Mouse (Mus musculus): ENCODE results near the gene H2-Q1. TPM values are rescaled to one million over a fixed set of nuclear protein-coding genes. Genes with fewer than 3 reads are reported as not detected.
"Not testable (repeated sequence)": the region's sequence is repeated elsewhere in the genome, so short reads cannot be mapped to it uniquely, and the experiment has no call there.

H2-Q1 gene
- total and polyA plus RNA-seq, 2 experiments from 2014 or later: 0.74 to 1.00 TPM

DNA sequence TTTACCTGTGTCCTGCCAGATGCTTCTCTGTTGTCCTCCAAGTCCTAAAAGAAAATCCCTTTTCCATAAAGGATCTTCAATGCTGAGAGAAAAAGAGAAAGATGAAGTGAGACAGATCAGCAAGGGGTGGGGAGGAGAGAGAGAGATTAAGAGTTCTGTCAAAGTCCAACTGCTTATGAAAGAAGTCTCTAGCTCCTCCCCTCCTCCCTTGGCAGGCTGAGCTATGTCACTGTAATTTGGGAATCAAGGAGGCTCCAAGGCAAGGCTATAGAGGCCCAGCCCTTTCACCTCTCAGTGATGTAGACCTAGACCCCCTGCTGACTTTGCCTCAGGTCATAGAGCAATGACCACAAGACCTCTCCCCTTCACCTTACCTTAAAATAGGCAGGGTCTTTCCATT lies 34.8 kb upstream of the H2-Q1 start:
- H3K27ac ChIP-seq (ENCODE audit: low read depth, low read length): no peak overlapping the region
- H3K27me3 ChIP-seq (ENCODE audit: insufficient read depth, low read length): no peaks in the 10 kb centered on the region

GRCm38 (mm10) chr17:35295796-35296195 lies 24.4 kb upstream of the H2-Q1 start:
- not testable (repeated sequence) for H3K9me3 ChIP-seq (ENCODE audit: low read length); H3K36me3 ChIP-seq (ENCODE audit: insufficient read depth); H3K9ac ChIP-seq; H3K4me2 ChIP-seq (ENCODE audit: low read depth); H3K4me3 ChIP-seq (ENCODE audit: low read depth, low read length); H3K27ac ChIP-seq (ENCODE audit: low read depth, low read length); ATAC-seq; H3K27me3 ChIP-seq (ENCODE audit: insufficient read depth, low read length); H3K4me1 ChIP-seq (ENCODE audit: insufficient read depth)
- DNase-seq: peak; percentile 18
- peak; percentile 80 for TF ChIP-seq CTCF (IDR thresholded peaks at IDR 0.05; ENCODE audit: low read depth)
- 6% methylated on average over 5 of the region's 5 CpGs for WGBS

More for the DNA sequence above, 34.8 kb upstream of the H2-Q1 start:
- no peak for TF ChIP-seq CTCF (IDR thresholded peaks at IDR 0.05; ENCODE audit: low read depth)
- Histone ChIP-seq H3K36me3 (ENCODE audit: insufficient read depth) (no peaks in the 10 kb centered on the region), H3K4me2 (ENCODE audit: low read depth) (no peak overlapping the region), H3K9me3 (ENCODE audit: low read length) (no peaks in the 10 kb centered on the region), H3K4me1 (ENCODE audit: insufficient read depth) (no peaks in the 10 kb centered on the region), H3K4me3 (ENCODE audit: low read depth, low read length) (no peak overlapping the region), H3K9ac (no peak overlapping the region)
- DNase-seq (no peak), ATAC-seq (no peak)

GRCm38 (mm10) chr17:35300261-35300945 lies 19.8 kb upstream of the H2-Q1 start:
- ATAC-seq; H3K9ac ChIP-seq; H3K4me1 ChIP-seq (ENCODE audit: insufficient read depth); DNase-seq; H3K27me3 ChIP-seq (ENCODE audit: insufficient read depth, low read length); H3K4me3 ChIP-seq (ENCODE audit: low read depth, low read length); H3K27ac ChIP-seq (ENCODE audit: low read depth, low read length); H3K9me3 ChIP-seq (ENCODE audit: low read length); H3K36me3 ChIP-seq (ENCODE audit: insufficient read depth); H3K4me2 ChIP-seq (ENCODE audit: low read depth): not testable (repeated sequence)
- WGBS: 88% methylated on average over 7 of the region's 7 CpGs

- H3K27ac ChIP-seq (ENCODE audit: low read depth, low read length): no peak overlapping the region
- H3K9ac ChIP-seq: no peak overlapping the region
- H3K27me3 ChIP-seq (ENCODE audit: insufficient read depth, low read length): no peaks in the 10 kb centered on the region
- 25% methylated on average over 13 of the region's 13 CpGs for WGBS
- no peaks in the 10 kb centered on the region for H3K36me3 ChIP-seq (ENCODE audit: insufficient read depth)
- H3K4me3 ChIP-seq (ENCODE audit: low read depth, low read length): no peak overlapping the region
- no peak overlapping the region for H3K4me2 ChIP-seq (ENCODE audit: low read depth)
- no peak; the same call in 1 of the 2 replicates for ATAC-seq
- TF ChIP-seq CTCF (IDR thresholded peaks at IDR 0.05; ENCODE audit: low read depth): peak; percentile 88
- peak; percentile 70 for DNase-seq
- no peaks in the 10 kb centered on the region for H3K9me3 ChIP-seq (ENCODE audit: low read length)
- no peaks in the 10 kb centered on the region for H3K4me1 ChIP-seq (ENCODE audit: insufficient read depth)
Measured at GRCm38 (mm10) chr17:35301645-35302258, 18.5 kb upstream of the H2-Q1 start.

- Histone ChIP-seq H3K36me3 (ENCODE audit: insufficient read depth) (no peaks in the 10 kb centered on the region), H3K9ac (no peak overlapping the region), H3K4me2 (ENCODE audit: low read depth) (no peak overlapping the region), H3K4me3 (ENCODE audit: low read depth, low read length) (no peak overlapping the region), H3K27ac (ENCODE audit: low read depth, low read length) (no peak overlapping the region), H3K9me3 (ENCODE audit: low read length) (no peaks in the 10 kb centered on the region), H3K27me3 (ENCODE audit: insufficient read depth, low read length) (no peaks in the 10 kb centered on the region), H3K4me1 (ENCODE audit: insufficient read depth) (no peaks in the 10 kb centered on the region)
- no peak for DNase-seq
- no peak for ATAC-seq
- TF ChIP-seq CTCF (IDR thresholded peaks at IDR 0.05; ENCODE audit: low read depth): no peak
- 82% methylated on average over 2 of the region's 2 CpGs for WGBS
Measured at GRCm38 (mm10) chr17:35303271-35303670, 16.9 kb upstream of the H2-Q1 start.

DNA sequence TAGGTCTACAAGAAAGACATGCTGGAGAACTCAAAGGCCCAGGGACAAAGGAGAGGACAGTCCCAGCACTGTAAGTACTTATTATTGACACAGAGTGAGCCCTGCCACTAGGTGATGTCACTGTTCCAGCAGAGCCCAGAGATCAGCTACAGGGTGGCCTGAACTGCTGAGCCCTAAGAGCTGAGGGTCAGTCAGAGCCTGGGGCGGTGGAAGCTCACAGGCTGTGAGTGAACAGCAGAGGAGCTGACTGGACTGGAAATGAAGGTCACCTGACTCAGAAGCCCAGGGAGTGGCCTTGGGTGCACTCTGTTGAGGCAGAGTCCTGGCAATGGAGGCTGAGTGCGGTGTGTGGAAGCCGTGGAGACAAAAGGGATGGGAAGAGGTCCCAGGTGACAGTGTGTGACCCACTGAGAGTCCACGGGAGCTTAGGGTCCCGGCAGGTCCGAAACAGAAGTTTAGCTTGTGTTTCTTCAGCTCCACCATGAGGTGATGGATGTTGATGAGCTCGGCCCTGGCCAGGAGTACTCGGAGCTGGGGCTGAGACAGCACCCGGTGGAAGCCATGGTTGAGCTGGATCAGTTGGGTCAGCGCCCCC lies 16.4 kb upstream of the H2-Q1 start:
- Histone ChIP-seq H3K9ac (no peak overlapping the region), H3K9me3 (ENCODE audit: low read length) (no peaks in the 10 kb centered on the region), H3K4me1 (ENCODE audit: insufficient read depth) (no peaks in the 10 kb centered on the region), H3K36me3 (ENCODE audit: insufficient read depth) (no peaks in the 10 kb centered on the region), H3K4me2 (ENCODE audit: low read depth) (no peak overlapping the region), H3K27me3 (ENCODE audit: insufficient read depth, low read length) (no peaks in the 10 kb centered on the region), H3K27ac (ENCODE audit: low read depth, low read length) (no peak overlapping the region), H3K4me3 (ENCODE audit: low read depth, low read length) (no peak overlapping the region)
- 89% methylated on average over 10 of the region's 10 CpGs for WGBS
- ATAC-seq (no peak), DNase-seq (no peak)
- no peak for TF ChIP-seq CTCF (IDR thresholded peaks at IDR 0.05; ENCODE audit: low read depth)

DNA sequence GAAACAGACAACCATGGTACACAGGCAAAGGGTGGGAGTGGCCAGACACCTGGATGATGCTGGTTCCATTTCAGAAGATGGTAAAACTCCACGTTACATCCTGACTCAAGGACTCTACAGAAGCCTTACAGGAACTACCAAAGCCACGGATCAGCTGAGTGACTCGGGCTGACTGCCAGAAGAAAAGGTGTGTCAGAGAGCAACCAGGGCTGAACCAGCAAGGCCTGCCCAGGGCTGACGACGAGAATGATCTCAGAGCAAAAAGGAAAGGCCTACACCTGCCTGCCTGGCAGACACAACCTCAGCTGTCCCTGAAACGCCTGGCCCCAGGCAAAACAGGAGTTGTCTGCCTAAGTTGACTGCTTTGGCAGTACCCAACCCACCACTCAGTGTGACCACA lies 15.7 kb upstream of the H2-Q1 start:
- no peak for TF ChIP-seq CTCF (IDR thresholded peaks at IDR 0.05; ENCODE audit: low read depth)
- Histone ChIP-seq H3K27ac (ENCODE audit: low read depth, low read length) (no peak overlapping the region), H3K4me1 (ENCODE audit: insufficient read depth) (no peaks in the 10 kb centered on the region), H3K4me2 (ENCODE audit: low read depth) (no peak overlapping the region), H3K4me3 (ENCODE audit: low read depth, low read length) (no peak overlapping the region), H3K27me3 (ENCODE audit: insufficient read depth, low read length) (no peaks in the 10 kb centered on the region), H3K9me3 (ENCODE audit: low read length) (no peaks in the 10 kb centered on the region), H3K9ac (no peak overlapping the region), H3K36me3 (ENCODE audit: insufficient read depth) (no peaks in the 10 kb centered on the region)
- WGBS: 79% methylated on average over 6 of the region's 6 CpGs
- no peak for ATAC-seq
- DNase-seq: no peak

- 88% methylated on average over 8 of the region's 8 CpGs for WGBS
- H3K27me3 ChIP-seq (ENCODE audit: insufficient read depth, low read length); ATAC-seq; H3K4me3 ChIP-seq (ENCODE audit: low read depth, low read length); H3K36me3 ChIP-seq (ENCODE audit: insufficient read depth); DNase-seq; H3K4me1 ChIP-seq (ENCODE audit: insufficient read depth); H3K9me3 ChIP-seq (ENCODE audit: low read length); H3K9ac ChIP-seq; H3K4me2 ChIP-seq (ENCODE audit: low read depth); H3K27ac ChIP-seq (ENCODE audit: low read depth, low read length): not testable (repeated sequence)
Measured at GRCm38 (mm10) chr17:35304921-35305320, 15.3 kb upstream of the H2-Q1 start.
